Mouse (Mus musculus) lung, postnatal 0 days (tissue): Measurements from ENCODE around the gene Xntrpc.

Experiments
- CTCF ChIP-seq: IDR thresholded peaks from 2 replicates; pipeline ENCODE4 v1.5.1; 2016; ENCODE audit warnings: antibody characterized with exemption, mild to moderate bottlenecking
- EP300 ChIP-seq: IDR thresholded peaks from 2 replicates; pipeline ENCODE4 v1.6.1; 2016; ENCODE audit warnings: antibody characterized with exemption, mild to moderate bottlenecking, control low read depth

- TF ChIP-seq CTCF (no peak), EP300 (no peak)
Measured at GRCm38 (mm10) chr7:102102696-102103095, 37.2 kb downstream of the Xntrpc start.
